Mouse (Mus musculus): ENCODE measurements around the gene Tmtc1.

The Tmtc1 gene

DNA sequence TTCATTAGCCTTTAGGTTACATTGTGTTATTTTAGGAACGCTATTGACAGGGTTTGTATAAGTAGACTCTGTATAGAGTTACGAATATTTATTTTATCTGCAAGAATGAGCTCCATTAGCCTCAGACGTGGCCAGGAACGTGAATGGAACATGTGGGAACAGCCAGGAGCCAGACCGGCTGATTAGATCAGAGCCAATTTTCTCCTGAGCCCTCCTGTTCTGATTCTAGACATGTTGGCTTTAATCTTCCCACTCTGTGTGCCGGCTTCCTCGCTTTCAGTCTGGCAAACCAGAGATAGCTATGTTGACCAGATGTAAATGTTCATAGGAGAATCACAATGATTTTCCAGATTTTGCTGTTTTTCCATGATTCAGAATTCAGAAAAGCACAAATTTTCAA is 22.6 kb downstream of the Tmtc1 start:
- DNase-seq (ENCODE audit: extremely low spot score, low spot score): no peak

DNA sequence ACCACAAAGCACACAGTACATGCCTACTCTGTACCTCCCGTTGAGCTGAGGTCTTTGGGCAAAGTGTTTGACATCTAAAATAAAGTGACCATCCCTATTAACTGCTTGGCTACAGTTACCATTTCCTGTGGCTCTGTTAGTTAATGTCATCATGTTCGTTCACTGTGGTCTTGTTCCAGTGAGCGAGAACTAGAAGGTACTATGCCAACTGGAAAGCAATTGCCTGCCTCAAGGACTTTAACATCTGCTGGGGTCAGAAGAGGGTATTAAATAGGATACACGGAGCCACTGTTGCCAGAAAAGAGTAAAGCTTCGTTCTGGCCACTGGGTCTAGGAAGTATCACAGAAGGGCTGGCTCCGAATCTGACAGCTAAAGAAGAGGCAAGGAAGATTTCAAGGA is 23.8 kb downstream of the Tmtc1 start:
- DNase-seq (ENCODE audit: extremely low spot score, low spot score): no peak

DNA sequence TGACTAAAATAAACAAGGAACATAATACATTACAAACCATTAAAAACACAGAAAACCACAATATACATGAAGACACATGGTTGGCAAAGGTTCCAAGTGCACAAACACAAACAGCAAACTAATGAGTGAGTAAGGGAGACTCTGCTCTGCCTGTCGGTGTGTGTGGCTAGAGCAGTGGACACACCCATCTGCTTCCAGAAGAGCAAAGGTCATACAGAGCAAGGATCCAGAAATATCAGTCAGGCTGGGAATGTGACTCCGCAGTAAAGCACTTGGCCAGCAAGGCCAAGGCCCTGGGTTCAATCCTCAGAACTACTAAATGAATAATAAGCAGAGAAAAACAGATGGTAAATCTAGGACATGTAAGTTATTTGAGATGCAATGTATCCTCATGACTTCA is 27.6 kb downstream of the Tmtc1 start:
- DNase-seq (ENCODE audit: extremely low spot score, low spot score): no peak

DNA sequence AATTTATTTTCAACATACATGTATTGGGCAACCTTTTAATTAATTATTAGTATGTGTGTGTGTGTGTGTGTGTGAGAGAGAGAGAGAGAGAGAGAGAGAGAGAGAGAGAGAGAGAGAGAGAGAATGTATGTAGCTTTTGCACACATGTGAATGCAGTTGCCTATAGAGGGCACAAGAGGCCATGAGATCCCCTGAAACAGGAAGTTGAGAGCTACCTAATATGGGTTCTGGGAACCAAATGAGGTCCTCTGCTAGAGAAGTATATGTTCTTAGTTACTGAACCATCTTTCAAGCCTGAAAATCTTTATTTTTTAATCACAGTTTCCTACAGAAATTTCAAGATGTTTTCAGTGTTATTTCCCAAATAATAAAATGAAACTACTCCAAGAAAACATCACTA is 30.6 kb downstream of the Tmtc1 start:
- no peak for DNase-seq (ENCODE audit: extremely low spot score, low spot score)

DNA sequence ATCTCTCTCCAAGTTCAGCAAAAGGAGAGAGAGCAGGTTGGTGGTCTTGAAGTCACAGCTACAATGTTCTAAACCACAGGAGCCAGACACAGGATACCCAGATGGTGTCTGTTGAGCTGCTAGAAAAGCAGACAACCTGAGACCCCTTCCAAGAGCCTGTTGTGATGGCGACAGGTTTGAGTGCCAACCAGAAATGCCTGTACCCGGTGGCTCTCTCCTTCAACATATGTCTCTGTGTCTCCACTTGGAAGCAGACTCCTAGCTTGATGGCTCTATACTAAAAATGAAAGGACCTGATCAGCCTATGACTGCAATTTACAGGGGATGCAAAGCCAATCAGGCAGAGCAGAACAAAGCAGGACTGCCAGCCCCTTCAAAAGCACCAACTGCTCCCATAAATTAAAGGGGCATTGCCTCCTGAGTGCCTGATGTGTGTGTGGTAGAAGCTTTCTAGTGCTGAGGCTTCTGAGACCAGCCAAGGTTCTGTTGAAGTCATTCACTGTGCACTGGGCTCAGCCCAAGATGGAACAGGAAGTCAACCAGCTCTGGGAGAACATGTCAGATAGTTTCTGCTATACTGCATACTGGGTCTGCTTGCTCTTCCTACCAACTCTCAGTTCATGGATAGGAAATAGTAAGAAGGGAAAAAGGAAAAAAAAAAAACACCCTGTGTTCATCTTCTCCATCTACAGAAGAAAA is 37.2 kb downstream of the Tmtc1 start:
- no peak for DNase-seq (ENCODE audit: extremely low spot score, low spot score)

DNA sequence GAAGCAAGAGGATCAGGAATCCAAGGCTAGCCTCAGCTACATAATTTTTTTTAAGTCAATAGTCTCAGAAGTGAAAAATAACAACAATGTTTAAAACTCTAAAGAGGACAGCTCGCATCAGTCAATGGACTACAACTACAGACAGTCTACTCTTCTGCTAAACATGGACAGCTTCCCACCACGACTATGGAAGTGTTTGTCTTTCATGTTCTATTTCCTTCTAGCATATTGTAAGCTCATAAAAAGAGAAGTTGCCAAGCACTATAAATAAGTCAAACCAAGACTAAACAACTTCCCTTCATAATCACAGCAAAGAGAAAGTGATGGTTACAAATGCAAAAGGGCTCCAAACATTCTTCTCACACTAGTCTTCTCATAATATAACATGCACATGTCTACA is 38.6 kb downstream of the Tmtc1 start:
- no peak for DNase-seq (ENCODE audit: extremely low spot score, low spot score)

DNA sequence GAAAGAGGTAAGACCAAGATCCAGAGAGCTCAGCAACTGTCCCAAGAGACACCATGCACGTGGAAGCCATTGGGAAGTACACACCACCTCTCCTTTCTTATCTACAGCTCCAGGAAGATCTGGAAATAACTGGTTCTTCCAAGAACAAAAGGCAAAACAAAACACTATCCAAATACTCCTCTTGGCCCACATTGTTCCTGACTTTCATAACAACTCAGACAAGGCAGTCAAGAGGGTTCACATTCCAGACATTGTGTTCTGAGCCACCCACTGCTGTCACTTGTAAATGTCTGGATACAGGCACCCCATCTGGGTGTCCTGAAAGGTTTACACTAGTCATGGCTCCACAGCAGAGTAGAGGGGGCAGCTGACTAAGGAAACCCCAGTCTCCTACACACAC is 39.7 kb downstream of the Tmtc1 start:
- no peak for DNase-seq (ENCODE audit: extremely low spot score, low spot score)

DNA sequence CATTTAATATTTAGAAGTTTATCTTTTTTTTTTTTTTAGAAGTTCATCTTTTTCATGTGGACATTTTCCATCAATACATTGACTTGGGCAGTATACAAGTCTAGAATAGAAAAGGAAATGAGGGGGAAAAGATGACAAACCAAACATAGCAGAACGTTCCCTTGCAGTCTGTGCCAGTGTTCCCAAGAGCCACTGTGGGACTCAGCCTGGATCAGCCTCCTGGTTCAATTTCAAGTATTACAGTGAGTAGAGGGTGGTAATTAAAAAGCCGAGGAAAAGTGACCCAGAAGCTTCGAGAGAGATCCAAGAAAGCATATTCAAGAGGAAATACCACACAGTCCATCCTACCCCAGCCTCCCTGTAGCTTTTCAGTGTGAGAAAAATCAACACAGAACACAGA is 40.4 kb downstream of the Tmtc1 start:
- DNase-seq (ENCODE audit: extremely low spot score, low spot score): no peak

DNA sequence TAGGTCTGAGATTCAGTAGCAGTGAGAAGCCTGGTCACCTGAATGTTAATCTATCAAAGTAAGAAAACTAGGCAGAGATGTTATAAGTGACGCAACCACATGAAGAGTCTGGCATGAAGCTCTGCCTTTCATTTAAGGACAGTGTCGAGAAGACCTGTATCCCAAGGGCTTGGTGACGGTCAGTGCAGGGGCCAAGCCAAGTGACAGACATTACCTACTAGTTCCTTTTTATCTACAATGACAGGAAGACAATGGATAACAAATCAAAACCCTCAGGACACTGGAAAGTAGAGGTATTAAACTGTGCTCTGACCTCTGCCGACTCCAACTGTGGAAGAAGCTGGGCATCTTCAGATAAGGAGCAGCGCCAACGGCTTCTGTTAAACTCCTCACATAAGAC is 43.2 kb downstream of the Tmtc1 start:
- DNase-seq (ENCODE audit: extremely low spot score, low spot score): no peak

DNA sequence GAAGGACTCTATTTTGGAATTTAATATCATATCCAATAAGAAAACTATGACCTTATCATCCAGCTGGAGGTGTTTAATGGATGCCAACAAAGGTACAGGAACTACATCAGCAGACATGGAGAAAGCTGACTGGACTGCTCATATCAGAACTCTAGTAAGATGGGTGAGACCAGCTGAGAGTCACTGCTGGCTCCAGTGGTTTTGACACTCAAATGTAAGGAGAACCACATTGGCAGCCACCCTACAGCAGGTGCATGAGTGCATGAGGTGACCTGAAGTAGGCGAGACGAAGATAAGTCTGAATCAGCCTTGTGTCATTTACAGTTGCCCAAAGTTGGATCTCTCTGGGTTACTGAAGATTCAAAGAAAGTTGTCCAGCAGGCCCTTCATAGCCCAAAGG is 44.6 kb downstream of the Tmtc1 start:
- no peak for DNase-seq (ENCODE audit: extremely low spot score, low spot score)

DNA sequence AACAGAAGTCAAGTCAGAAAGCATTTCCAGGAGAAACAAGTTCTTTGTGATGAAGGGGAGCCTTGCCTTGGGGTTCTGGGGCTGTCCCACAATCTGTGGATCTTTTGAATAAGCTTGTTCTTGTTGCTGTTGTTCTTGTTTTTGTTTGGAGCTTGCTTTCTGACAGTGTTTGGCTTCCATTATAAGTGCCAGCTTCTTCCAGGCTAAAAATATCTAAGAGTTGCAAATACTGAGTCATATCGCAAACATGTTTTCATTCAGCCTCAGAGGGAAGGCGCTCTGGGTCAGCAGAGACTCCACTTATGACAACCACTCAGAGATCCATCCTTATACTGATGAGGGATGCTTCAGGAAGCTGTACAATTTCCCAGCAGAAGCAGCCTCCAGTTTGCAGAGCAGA is 45.3 kb downstream of the Tmtc1 start:
- DNase-seq (ENCODE audit: extremely low spot score, low spot score): no peak

DNA sequence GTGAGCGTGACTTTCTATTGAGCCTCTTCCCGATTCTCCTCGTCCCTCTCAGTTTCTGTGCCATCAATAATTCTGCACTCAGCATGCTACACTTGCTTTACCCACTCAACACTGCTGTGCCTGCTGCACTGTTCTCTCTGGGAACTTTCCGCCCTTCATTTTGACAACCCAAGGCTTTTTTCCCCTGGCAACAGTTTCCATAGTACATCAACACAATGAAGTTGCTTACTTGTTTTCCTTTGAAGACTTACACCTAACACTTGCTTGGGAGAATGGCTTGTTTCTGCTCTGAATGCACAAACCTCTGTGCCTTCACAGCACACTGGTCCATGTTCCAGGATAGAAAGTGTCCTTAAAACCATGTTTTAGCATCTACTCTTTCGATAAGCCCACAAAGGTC is 46.9 kb downstream of the Tmtc1 start:
- DNase-seq (ENCODE audit: extremely low spot score, low spot score): no peak

DNA sequence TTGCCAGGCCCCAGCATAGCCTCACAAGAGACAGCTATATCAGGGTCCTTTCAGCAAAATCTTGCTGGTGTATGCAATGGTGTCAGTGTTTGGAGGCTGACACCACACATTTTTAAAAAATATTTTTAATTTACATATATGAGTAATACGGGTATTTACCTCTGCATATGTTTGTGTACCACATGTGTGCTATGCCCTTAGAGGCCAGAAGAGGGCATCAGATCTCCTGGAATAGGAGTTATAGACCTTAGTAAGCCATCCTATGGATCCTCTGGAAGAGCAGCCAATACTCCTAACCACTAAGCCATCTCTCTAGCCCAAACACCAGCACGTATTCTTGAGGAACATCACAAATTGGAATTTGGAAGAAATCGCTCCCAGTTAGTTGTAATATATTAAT is 48.9 kb downstream of the Tmtc1 start:
- DNase-seq (ENCODE audit: extremely low spot score, low spot score): no peak

DNA sequence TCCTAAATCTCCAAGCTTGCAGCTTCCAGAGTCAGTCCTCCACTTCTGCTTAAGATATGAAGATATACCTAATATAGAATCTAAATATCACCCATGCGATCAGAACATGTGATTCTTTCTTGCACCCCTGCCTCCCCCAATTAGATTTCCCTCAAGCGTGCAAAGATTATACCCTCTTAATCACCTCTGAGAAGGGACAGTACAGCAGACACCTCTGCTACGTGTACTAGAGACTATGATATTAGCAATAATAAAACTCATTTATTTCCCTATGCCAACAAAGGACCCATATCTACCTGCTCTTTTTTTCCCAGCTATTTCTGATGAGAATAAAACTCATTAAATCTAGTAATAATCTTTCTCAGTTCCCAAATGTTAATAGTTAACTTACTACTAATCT is 49.9 kb downstream of the Tmtc1 start:
- DNase-seq (ENCODE audit: extremely low spot score, low spot score): no peak

DNA sequence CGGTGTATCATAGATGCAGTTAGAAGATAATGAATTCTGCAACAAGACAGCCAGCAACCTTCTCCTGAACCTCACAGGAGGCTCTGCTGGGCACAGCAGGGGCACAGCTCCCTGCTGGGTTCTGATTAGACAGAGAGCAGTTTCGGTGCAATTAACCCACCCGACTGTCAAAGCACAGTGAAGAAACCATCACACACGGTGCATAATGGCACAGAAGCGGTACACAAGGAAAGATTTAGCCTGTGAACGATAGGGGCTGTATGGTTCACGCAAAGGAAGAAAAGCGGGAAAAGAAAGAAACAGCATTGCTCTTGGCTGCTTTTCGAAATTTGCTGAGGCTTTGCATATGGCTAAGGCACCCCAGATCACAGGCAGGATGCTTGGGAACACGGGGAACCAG is 52.0 kb downstream of the Tmtc1 start:
- DNase-seq (ENCODE audit: extremely low spot score, low spot score): no peak

DNA sequence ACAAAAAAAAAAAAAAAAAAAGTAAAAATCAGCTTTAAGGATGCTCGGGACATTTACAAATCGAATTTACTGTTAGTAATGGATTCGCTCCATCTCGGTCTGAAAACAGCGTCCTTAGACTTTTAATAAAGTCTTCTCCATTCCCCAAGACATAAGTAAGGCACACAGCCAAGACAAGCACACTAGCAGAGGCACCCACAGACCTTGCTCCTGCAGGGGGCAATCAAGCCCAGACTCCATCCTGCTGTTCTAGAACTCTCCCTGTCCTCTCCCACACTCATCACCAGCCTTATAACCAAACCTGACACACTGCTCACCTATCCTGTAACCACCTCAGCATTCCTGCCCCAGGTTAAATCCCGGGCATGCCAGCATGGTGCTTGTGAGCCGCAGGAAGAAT is 52.9 kb downstream of the Tmtc1 start:
- DNase-seq (ENCODE audit: extremely low spot score, low spot score): no peak

DNA sequence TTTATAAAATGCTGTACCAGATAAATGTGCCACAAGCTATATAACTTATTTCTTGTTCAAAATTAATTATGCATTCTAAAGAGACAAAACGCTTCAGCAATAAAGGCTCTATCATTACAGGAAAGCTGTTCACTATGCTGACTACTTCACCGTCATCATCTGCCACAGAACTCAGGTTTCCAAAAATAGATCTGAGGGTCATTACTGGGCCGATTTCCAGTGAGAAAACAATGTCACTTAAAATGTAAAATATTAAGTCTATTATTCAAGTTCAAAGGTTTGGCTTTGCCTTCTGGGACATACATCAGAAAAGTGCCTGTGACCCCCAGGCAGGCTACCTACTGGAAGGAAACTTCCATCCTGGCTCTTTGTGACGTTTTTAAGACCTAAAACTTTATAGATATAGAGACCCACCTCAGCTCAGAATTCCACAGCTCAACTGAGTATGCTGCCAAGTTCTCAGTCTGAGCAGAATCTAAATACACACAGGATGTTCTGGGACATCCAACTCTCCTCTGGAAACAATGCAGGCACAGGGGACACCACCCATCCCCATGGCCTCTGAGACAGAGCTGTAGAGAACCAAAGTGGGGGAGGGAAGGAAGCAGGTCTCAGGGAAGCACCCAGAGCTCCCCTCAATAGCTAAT is 53.4 kb downstream of the Tmtc1 start:
- no peak for DNase-seq (ENCODE audit: extremely low spot score, low spot score)

DNA sequence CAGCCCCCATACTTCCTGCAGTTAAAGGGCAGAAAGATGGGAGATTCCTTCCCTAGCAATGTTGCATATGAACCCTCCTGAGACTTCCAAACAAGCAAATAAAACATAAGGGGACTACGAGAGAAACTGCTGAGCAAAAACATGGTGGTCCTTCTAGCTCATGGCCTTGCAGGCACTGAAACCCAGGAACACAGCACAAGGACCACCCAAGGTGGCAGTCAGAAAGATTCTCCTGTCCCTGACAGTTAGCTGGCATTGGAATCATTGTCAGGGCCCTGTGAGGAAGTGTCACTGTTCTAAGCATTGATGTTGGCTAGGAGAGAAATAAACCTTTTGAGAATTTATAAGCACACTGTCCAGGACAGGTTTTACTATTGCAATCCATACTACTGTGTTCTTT is 56.2 kb downstream of the Tmtc1 start:
- DNase-seq (ENCODE audit: extremely low spot score, low spot score): no peak

DNA sequence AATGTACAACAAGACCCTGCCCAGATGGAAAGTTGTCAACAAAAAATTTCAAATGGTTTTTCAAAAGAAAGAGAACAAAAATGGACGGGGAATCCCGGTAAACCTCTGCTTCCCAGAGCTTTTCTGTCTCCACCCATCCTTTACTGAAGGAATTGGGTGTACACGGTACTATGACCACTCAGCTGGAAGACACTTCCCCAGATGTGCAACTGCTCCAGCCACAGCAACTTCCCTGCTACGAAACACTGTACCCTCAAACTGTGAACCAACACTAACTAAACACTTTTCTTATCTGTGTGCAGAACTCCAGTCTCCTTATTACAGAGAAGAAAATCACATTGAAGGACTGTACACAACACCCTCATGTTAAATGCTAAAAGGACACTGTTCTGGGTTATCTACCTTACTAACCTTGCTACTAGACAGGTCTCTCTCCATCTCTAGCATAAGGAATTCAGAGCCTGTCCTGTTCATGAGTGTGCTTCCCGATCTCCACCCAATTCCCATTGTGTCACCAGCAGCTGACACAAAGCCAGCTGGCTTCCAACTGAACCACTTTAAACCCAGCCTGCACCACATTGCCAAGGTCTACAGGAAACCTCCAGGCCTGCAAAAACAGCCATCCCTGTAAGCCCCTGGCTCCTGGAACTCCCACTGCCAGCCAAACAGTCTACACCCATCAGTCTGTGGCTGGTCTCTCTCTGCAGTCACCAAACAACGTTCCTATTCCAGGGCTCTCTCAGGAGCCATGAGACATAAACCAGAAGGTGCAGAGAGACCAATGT is 59.9 kb downstream of the Tmtc1 start:
- no peak for DNase-seq (ENCODE audit: extremely low spot score, low spot score)

DNA sequence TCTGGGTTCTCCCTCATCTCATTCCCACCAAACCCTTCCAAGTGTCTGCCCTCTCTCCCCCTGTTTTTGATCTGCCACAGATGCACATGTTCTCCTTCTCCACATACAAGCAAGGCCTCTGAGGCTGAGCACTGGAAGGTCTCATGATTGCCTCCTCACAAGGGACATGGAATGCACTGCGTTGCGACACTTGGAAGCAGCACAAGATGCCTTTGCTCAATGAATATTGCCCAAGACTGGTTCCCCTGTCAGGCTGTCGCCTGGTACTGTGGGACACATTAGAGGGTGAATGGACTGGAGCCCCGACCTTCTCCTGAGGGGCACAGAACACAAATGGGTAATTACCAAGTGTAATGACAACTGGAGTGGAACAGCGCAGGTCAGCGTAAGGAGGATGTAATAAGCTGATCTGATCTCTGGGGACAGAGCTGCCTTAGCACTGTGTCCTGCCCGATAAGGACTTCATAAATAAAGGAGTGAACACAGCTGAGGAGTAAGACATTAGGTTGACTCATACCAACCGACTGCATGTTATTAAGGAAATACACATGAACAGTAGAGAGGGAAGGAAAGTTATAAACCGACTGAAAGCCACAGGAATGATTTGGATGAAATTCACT is 62.9 kb downstream of the Tmtc1 start:
- no peak for DNase-seq (ENCODE audit: extremely low spot score, low spot score)

DNA sequence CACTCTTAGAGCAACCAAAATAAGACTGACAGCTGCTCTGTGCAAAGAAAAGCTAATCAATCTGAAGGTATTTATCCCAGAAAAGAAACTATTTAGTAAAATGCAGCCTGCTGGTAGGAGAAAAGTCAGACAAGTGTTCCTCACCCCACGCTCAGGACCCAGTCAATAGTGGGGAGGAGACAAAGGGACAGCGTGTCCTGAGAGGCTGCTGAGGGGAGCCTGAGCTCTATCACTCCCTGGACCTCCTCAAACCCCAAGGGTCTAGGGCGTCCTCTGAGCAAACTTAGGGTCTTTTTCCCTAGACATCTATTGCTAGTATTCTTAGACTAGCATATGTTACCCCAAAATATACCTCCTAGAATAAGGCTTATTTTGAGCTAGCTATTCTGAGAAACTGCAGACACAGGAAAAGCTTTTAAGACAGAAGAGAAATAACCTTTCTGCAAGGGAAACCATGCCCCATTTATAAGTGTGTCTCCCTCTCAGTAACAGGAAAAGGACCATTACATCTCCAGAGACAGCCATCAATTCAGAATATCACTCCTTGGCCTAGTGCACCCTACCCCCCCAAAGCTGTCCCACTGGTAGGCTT is 68.5 kb downstream of the Tmtc1 start:
- DNase-seq (ENCODE audit: extremely low spot score, low spot score): no peak

DNA sequence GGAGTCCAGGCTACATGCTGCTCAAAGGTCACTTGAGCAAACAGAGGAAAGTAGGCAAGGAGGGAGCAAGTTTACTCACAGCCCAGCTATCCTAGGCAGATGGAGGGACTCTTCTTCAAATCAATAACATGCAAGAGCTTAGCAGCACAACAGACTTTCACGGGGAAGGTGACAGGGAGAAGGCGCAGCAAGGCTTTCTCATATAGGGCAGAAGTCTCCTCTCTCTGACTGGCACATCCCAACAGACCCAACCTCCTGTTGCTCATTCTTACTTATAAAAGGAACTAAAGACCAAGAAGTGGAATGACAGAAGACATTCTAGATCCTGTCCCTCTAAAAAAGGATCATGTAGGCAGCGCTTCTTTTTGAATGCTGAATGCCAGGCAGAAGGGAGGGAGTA is 69.2 kb downstream of the Tmtc1 start:
- DNase-seq (ENCODE audit: extremely low spot score, low spot score): no peak
